Mouse (Mus musculus): ENCODE data around the gene Dok7.

Gene Dok7

GRCm38 (mm10) chr5:35056604-35057432 lies at the start of gene Dok7:
Gene Dok7, plus strand, starts transcription at chr5:35056766.
- DNase-seq: peak; percentile 54

GRCm38 (mm10) chr5:35009163-35009562 lies 47.4 kb upstream of the Dok7 start:
- DNase-seq: no peak

GRCm38 (mm10) chr5:35010656-35011055 lies 45.9 kb upstream of the Dok7 start:
- no peak for DNase-seq

GRCm38 (mm10) chr5:35011156-35011923 lies 45.2 kb upstream of the Dok7 start:
- no peak for DNase-seq

GRCm38 (mm10) chr5:35014036-35014435 lies 42.5 kb upstream of the Dok7 start:
- DNase-seq: no peak

- no peak for DNase-seq
Observed at GRCm38 (mm10) chr5:35019673-35020300, 36.8 kb upstream of the Dok7 start.

- no peak for DNase-seq
Observed at GRCm38 (mm10) chr5:35020410-35021241, 35.9 kb upstream of the Dok7 start.

- peak; percentile 18 for DNase-seq
Observed at GRCm38 (mm10) chr5:35024975-35025374, 31.6 kb upstream of the Dok7 start.

- DNase-seq: no peak
Observed at GRCm38 (mm10) chr5:35029303-35029702, 27.3 kb upstream of the Dok7 start.

- no peak for DNase-seq
Observed at GRCm38 (mm10) chr5:35029755-35030154, 26.8 kb upstream of the Dok7 start.

- no peak for DNase-seq
Observed at GRCm38 (mm10) chr5:35033068-35033467, 23.5 kb upstream of the Dok7 start.

GRCm38 (mm10) chr5:35033619-35034018 lies 22.9 kb upstream of the Dok7 start:
- no peak for DNase-seq

GRCm38 (mm10) chr5:35035141-35035540 lies 21.4 kb upstream of the Dok7 start:
- DNase-seq: no peak

GRCm38 (mm10) chr5:35035795-35036194 lies 20.8 kb upstream of the Dok7 start:
- DNase-seq: no peak

- no peak for DNase-seq
Observed at GRCm38 (mm10) chr5:35037438-35037837, 19.1 kb upstream of the Dok7 start.

- no peak for DNase-seq
Observed at GRCm38 (mm10) chr5:35041268-35041829, 15.2 kb upstream of the Dok7 start, which contains the start of gene Hgfac. Gene Hgfac, plus strand, starts transcription at chr5:35041509.

GRCm38 (mm10) chr5:35042431-35043109 lies 14.0 kb upstream of the Dok7 start:
- DNase-seq: no peak

- DNase-seq: peak; percentile 74
Observed at GRCm38 (mm10) chr5:35043110-35043451, 13.5 kb upstream of the Dok7 start.

- no peak for DNase-seq
Observed at GRCm38 (mm10) chr5:35050541-35050940, 6.0 kb upstream of the Dok7 start.

GRCm38 (mm10) chr5:35054628-35055027 lies 1.9 kb upstream of the Dok7 start:
- DNase-seq: no peak

GRCm38 (mm10) chr5:35055076-35055475 lies 1.5 kb upstream of the Dok7 start:
- DNase-seq: no peak

GRCm38 (mm10) chr5:35057582-35057981 lies 1.0 kb downstream of the Dok7 start:
- peak; percentile 20 for DNase-seq
